Mouse (Mus musculus) ES-E14 (cell line): ENCODE results near the gene Ucma.

Source experiments
- HCFC1 ChIP-seq: IDR thresholded peaks from 2 replicates; pipeline ENCODE4 v1.6.1; 2012; ENCODE audit warnings: low read length, inconsistent platforms, borderline replicate concordance; ENCODE audit not compliant: insufficient read depth
- MAFK ChIP-seq: IDR thresholded peaks from 2 replicates; pipeline ENCODE4 v1.6.1; 2014; ENCODE audit warnings: mild to moderate bottlenecking, low read depth, low read length, inconsistent platforms; ENCODE audit not compliant: insufficient read depth
- ZNF384 ChIP-seq: IDR thresholded peaks from 2 replicates; pipeline ENCODE4 v1.6.1; 2012; ENCODE audit warnings: low read depth, low read length, inconsistent platforms

DNA sequence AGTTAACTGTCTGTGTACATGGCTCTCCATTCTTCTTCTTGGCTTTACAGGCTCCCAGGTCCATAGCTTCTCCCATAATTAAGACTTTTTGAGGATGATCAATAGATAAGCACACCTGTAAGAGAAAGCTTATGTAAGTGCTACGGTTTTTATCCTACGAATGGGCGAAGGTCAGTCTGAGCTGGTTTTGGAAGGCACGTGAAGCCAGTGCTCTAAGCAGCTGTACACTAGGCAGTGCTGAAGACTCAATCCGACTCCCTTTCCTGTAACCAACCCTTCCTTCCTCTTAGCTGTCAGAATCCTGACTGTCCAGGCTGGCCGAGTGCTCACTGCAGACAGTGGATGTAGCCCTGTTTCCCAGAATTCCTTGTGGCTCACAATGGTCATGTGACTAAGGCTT, 25.3 kb downstream of the Ucma start:
- TF ChIP-seq HCFC1 (no peak), ZNF384 (no peak), MAFK (no peak)
